Mouse (Mus musculus) right cerebral cortex, postnatal 4 days (tissue): ENCODE data around the gene Pklr.
A peak's percentile ranks its signal among the peaks of the same experiment; 100 is the strongest.

Source experiments
- DNase-seq: peaks from one replicate; pipeline ENCODE4 v3.0.0-alpha.2; 2022

The Pklr gene

GRCm38 (mm10) chr3:89165268-89165870 lies 29.4 kb downstream of the Pklr start:
- DNase-seq: no peak

GRCm38 (mm10) chr3:89166945-89167344 lies 31.0 kb downstream of the Pklr start:
- DNase-seq: no peak

- no peak for DNase-seq
These were observed 38.9 kb downstream of the Pklr start for GRCm38 (mm10) chr3:89174844-89175243.

GRCm38 (mm10) chr3:89175544-89175943 lies 39.6 kb downstream of the Pklr start:
- DNase-seq: no peak

- DNase-seq: no peak
These were observed 40.5 kb downstream of the Pklr start for GRCm38 (mm10) chr3:89176421-89176820.

GRCm38 (mm10) chr3:89177242-89178106 lies 41.5 kb downstream of the Pklr start, which contains the start of gene Scamp3:
TSS of gene Scamp3 (plus strand) at chr3:89177473.
- DNase-seq: peak; percentile 81

- DNase-seq: no peak
These were observed 42.1 kb downstream of the Pklr start for GRCm38 (mm10) chr3:89178107-89178385.

GRCm38 (mm10) chr3:89179056-89179455 lies 43.1 kb downstream of the Pklr start:
- no peak for DNase-seq

GRCm38 (mm10) chr3:89181749-89182500 lies 46.0 kb downstream of the Pklr start:
- DNase-seq: no peak

GRCm38 (mm10) chr3:89182531-89183057 lies 46.7 kb downstream of the Pklr start:
- DNase-seq: no peak

GRCm38 (mm10) chr3:89183058-89183958 lies 47.4 kb downstream of the Pklr start, which contains the start of gene Fam189b:
TSS of gene Fam189b (plus strand) at chr3:89183143.
- peak; percentile 85 for DNase-seq

GRCm38 (mm10) chr3:89183959-89184315 lies 48.0 kb downstream of the Pklr start:
- DNase-seq: peak; percentile 55

- no peak for DNase-seq
These were observed 51.3 kb downstream of the Pklr start for GRCm38 (mm10) chr3:89187197-89187596.

- no peak for DNase-seq
These were observed 51.9 kb downstream of the Pklr start for GRCm38 (mm10) chr3:89187690-89188477.

- no peak for DNase-seq
These were observed 52.5 kb downstream of the Pklr start for GRCm38 (mm10) chr3:89188478-89188875.

GRCm38 (mm10) chr3:89190436-89190835 lies 54.5 kb downstream of the Pklr start:
- DNase-seq: no peak

- DNase-seq: no peak
These were observed 57.4 kb downstream of the Pklr start for GRCm38 (mm10) chr3:89193351-89193750.

GRCm38 (mm10) chr3:89193853-89194252 lies 57.9 kb downstream of the Pklr start:
- DNase-seq: no peak
